Mouse (Mus musculus): ENCODE measurements around the gene Bicra.

- TF ChIP-seq POLR2A (IDR thresholded peaks at IDR 0.05; ENCODE audit: insufficient read depth, low read length) (no peak), CTCF (IDR thresholded peaks at IDR 0.05; ENCODE audit: low read depth, low read length) (no peak)
Observed at GRCm38 (mm10) chr7:15968322-15968721, 79.4 kb downstream of the Bicra start.
